Mouse (Mus musculus): ENCODE data around the gene Cachd1.

Cachd1 gene

GRCm38 (mm10) chr4:100776043-100776870 lies at the start of gene Cachd1:
Gene Cachd1, plus strand, starts transcription at chr4:100776675.
- DNase-seq, result peak; percentile 54

DNA sequence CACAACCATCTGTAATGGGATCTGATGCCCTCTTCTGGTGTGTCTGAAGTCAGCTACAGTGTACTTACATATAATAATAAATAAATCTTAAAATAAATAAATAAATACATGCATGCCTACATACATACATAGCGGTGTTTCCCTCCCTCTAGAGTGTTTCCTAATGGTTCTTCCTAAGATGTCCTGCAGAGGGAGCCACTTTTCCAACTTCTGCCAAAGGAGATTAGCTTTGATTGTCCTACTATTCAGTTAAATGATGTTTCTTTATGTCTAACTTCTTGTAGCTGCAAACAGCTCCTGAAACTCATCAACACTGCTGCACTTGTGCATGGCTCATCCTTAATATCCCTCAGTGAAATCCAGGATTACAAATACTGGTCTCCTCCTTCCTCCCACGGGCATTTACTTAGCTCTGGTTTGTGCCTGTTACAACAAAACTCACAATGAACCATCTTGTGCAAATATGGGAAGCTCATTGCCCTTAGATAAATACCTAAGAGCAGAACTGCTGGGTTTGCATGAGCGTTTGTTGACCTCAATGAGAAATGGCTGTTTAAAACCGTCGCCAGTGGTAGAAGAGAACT lies 47.5 kb upstream of the Cachd1 start:
- DNase-seq, result no peak

GRCm38 (mm10) chr4:100735098-100735935 lies 41.2 kb upstream of the Cachd1 start:
- DNase-seq, result no peak

DNA sequence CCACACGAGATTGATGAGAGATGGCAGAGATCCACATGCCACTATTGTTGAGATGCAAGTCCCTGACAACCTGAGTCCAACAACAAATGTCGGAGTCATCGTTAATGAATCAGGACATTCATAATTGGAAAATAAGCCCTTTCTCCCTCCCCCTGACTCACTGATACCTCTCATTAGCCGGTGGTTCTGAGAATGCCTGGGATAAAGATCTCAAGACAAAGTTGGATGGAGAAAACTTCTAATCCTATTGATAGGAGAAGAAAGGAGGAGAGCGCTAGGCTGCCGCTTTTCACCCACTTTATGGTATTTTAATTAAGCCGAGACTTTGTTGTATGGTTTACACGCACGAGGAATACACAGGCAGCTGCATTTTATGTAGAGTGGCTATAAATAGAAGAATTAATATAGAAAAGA lies 40.5 kb upstream of the Cachd1 start:
- no peak for DNase-seq

DNA sequence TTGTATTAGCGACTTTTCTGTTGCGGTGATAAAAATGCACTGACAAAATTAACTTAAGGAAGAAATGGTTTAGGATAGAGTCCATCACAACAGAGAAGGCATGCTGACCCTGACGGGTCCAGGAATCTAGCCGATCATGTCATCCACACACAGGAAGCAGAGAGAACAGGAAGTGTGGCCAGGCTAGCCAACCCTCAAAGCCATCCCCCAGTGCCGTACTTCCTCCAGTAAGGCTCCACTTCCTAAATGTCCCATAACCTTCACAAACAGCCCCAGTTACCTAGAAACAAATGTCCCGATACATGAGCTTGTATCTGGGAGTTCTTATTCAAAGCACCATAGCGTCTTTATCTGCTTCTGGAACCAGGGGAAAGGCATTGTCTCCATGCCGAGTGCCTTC lies 32.9 kb upstream of the Cachd1 start:
- DNase-seq, result no peak

DNA sequence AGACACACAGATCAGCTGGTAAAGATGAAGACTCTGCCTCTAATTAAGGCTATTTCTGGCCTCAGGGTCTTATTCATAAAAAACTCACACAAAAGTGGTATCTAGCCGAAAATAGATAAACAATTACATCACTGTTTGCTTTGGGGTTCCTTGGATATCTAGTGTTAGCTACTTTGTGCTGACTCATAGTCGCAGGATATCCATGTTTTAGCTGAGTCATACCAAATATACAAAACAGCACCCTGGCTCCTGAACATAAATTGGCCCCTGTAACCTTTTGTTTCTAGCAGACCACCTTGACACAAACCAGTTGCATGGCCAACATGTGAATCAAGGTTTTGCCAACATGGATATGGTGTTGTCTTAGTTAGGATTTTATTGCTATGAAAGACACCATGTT lies 24.2 kb upstream of the Cachd1 start:
- DNase-seq, result no peak

DNA sequence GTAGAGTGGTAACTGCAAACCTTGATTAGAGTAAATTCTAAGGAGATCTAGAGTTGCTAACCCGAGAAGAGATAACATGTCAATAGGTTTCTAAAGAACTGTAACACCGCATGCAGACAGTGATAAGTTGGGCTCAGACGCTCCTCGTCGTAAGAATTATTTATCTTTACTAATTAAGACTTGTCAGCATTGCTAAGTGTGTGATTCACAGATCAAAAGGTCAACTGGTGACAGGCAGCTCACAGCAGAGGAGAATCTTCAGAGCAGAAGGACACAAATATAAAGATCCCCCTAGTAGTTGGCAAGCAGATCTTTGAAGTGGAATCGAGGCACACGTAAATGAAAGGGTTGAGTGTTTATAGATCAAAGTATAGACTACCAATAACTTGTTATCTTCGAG lies 20.8 kb upstream of the Cachd1 start:
- no peak for DNase-seq

DNA sequence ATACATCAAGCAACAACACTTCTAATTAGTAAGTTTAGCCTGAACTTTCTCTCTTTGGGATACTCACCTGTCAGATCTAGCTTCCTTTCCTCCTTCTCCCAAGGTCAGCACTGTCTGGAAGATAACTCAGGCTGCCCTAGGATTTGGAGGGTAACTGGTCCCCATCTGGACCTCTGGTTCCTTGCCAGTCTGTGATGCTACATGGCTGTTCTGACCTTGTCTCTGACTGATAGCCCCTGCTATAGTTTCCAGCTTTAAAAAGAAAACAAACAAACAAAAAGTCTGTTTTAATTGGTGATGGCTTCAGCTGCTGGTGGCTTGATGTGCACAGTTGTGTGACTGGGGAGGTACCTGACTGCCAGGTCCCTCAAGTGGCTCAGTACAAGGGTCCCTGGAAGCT lies 20.0 kb upstream of the Cachd1 start:
- DNase-seq, result no peak

DNA sequence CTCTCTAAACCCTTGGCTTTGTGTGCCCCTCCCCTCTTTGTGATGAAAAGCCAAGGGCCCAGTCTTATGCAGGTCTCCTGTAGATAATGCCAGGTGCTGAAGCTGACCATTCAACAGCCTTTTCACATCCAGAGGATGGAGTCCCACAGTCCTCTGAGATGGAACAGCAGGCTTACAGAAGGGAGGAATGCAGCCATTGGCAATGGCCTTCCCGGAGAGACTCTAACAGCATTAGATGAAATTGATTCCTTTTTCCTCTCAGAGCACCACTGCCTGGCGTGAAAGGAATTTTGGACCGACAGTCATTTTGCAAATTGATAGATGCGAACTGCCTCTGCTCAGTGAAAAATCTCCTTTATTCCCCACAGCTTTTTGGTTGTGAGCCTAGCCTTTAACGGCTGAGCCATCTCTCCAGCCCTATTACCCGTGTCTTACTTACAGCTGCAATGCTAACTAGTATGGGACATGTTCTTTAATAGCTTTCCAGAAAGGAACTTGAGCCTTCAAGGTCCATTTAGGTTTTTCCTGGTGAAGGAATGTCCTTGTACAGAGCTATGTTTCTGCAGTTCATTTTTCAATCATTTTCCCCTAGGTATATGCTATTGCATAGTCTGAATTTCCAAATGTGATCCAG lies 18.1 kb upstream of the Cachd1 start:
- no peak for DNase-seq

DNA sequence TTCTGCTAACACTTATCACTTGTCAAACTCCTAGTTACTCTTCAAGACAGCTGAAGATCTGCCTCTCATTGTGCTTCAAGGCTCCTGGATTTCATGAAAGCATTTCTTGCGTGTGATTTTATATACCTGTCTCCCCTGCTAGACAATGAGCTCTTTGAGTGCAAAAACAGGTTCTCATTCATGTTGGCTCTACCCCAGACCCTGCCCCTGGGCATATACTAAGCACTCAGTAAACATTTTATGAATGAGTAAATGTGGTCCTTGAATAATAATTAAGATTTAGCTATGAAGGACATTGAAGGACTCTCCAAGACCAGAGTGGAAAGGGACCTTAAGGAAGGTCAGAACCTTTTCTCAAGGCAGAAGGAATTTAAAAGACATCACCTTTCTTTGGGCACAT lies 16.9 kb upstream of the Cachd1 start:
- no peak for DNase-seq

DNA sequence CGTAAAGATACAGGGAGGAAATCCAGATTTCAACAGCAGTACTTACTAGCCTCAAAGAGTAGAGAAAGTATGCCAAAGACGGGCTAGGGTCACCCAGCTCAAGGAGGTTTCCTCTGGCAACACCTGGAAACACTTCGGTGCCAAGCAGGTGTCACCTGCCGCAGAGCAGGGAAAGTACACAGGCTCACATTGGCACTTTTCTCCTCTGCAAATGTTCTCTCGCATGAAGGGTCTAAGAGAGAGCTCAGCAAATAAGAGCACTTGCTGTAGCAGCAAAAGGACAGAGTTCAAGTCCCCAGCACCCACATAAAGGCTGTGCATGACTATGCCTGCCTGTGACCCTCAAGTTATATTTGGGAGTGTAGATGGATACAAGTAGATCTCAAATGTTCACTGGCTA lies 16.1 kb upstream of the Cachd1 start:
- DNase-seq, result no peak

DNA sequence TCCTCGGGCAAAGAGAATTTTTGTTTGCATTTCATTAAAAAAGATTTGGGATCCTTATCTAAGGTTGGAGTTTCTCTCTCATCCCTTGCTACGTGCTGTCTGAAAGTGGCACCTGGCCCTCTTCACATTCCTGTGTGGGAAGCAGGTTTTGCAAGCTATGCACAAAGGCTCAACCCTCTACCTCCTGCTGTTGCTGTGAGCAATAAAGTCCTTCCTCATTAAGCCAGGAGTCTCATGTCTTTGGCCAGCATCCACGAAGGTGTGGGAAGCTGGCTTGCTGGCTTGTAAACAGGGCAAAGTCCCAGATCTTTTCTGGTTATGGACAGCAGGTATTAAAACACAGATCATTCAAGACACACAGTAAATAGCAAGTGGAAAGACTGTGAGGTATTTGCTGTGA lies 7.9 kb upstream of the Cachd1 start:
- no peak for DNase-seq

DNA sequence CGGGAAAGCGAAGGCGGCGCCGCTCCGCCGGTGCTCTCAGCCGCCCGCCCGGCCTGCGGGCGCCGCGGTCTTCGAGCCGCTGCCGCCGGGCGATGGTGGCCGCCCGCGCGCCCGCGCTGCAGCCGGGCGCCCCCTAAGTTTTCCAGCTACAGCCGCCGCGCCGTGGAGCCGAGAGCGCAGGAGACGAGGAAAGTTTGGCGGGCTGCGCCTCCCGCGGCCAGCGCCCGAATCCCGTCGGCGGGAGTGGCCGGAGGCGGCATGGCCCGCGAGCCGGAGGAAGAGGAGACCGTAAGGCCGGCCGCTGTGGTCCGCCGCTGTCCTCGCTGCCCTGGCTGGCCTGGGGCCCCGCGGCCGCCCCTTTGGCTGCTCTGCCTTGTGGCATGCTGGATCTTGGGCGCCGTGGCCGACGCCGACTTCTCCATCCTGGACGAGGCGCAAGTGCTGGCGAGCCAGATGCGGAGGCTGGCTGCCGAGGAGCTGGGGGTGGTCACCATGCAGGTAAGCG lies 448 bp downstream of the Cachd1 start:
- DNase-seq, result peak; percentile 47

GRCm38 (mm10) chr4:100777376-100778041 lies 1.0 kb downstream of the Cachd1 start:
- peak; percentile 37 for DNase-seq

GRCm38 (mm10) chr4:100778082-100778481 lies 1.6 kb downstream of the Cachd1 start:
- DNase-seq, result no peak

GRCm38 (mm10) chr4:100779023-100779422 lies 2.5 kb downstream of the Cachd1 start:
- DNase-seq, result no peak

GRCm38 (mm10) chr4:100779695-100780094 lies 3.2 kb downstream of the Cachd1 start:
- DNase-seq, result no peak

GRCm38 (mm10) chr4:100780911-100781310 lies 4.4 kb downstream of the Cachd1 start:
- peak; percentile 23 for DNase-seq

GRCm38 (mm10) chr4:100782348-100782747 lies 5.9 kb downstream of the Cachd1 start:
- no peak for DNase-seq

GRCm38 (mm10) chr4:100782891-100783290 lies 6.4 kb downstream of the Cachd1 start:
- no peak for DNase-seq

- no peak for DNase-seq
These were observed 10.7 kb downstream of the Cachd1 start for GRCm38 (mm10) chr4:100787201-100787600.

DNA sequence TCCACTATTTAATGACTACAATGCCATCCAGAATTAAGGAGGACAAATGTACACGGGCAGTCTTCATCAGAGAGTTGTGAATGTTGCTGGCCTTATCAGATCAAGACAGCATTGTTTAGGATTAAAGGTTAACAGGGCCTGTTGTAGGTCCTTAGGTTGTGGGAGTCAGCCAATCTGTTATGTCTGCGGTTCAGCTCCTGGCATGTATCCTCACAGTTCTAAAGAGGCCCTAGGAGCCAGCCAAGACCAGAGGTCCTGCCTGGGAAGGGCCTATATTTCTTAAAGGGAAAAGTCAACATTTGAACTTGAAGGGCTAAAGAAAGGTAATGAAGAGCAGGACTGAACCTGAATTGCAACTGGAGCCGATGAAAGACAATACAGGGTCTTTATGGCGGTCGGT lies 13.7 kb downstream of the Cachd1 start:
- no peak for DNase-seq

Measured in right cerebral cortex, postnatal 4 days (tissue).